Mouse (Mus musculus) hindbrain, embryonic 16.5 days (tissue): ENCODE data around the gene Hk2. TPM values are rescaled to one million over a fixed set of nuclear protein-coding genes. Genes with fewer than 3 reads are reported as not detected.

ENCODE experiments used
- ATAC-seq: fragments of 200-750 bp; cut with Nextera tagmentation; 2 replicates; pipeline ENCODE4 v1.8.0; 2017; ENCODE audit warnings: moderate TSS enrichment, moderate library complexity
- H3K27ac ChIP-seq: fragments of 300-500 bp; sonication (generic); 2 replicates; pipeline ENCODE4 v1.5.1; 2014; ENCODE audit warnings: low read depth, mild to moderate bottlenecking, control low read depth, low read length, moderate library complexity
- H3K27me3 ChIP-seq: fragments of 300-500 bp; sonication (generic); replicated peaks from 2 replicates; pipeline ENCODE4 v1.6.1; 2014; ENCODE audit warnings: low read length; ENCODE audit not compliant: control insufficient read depth, insufficient read depth
- H3K36me3 ChIP-seq: fragments of 300-500 bp; sonication (generic); 2 replicates; pipeline ENCODE4 v1.6.1; 2014; ENCODE audit warnings: mild to moderate bottlenecking, low read length, moderate library complexity, mixed read lengths; ENCODE audit not compliant: control insufficient read depth, insufficient read depth
- H3K4me1 ChIP-seq: fragments of 300-500 bp; sonication (generic); 2 replicates; pipeline ENCODE4 v1.6.1; 2014; ENCODE audit warnings: low read depth, low read length; ENCODE audit not compliant: control insufficient read depth, insufficient read depth
- H3K4me2 ChIP-seq: fragments of 300-500 bp; sonication (generic); 2 replicates; pipeline ENCODE4 v1.6.1; 2014; ENCODE audit warnings: mild to moderate bottlenecking, low read length, control low read depth, moderate library complexity
- H3K4me3 ChIP-seq: fragments of 300-500 bp; sonication (generic); 2 replicates; pipeline ENCODE4 v1.5.1; 2014; ENCODE audit warnings: mild to moderate bottlenecking, low read length, control low read depth, moderate library complexity
- H3K9ac ChIP-seq: fragments of 300-500 bp; sonication (generic); 2 replicates; pipeline ENCODE4 v1.6.1; 2014; ENCODE audit warnings: low read depth, mild to moderate bottlenecking, control low read depth, low read length, moderate library complexity
- H3K9me3 ChIP-seq: fragments of 300-500 bp; sonication (generic); 2 replicates; pipeline ENCODE4 v1.6.1; 2014; ENCODE audit warnings: mild to moderate bottlenecking, low read length, moderate library complexity; ENCODE audit not compliant: control insufficient read depth
- WGBS: fragments of 180-500 bp; shearing (Covaris S2); extraction: QIAGEN DNeasy Blood & Tissue Kit; methylation state at CpG from one replicate; pipeline ENCODE4 v1.1.7; 2014; 5-methylcytosine and 5-hydroxymethylcytosine counted together
- polyA plus RNA-seq: library from polyadenylated mRNA; unstranded; fragments of >200 nt; fragmentation: Nextera tagmentation; extraction: Ambion mirVana; gene quantifications from 2 replicates; pipeline ENCODE4 v1.2.1, GENCODE M21; 2015

Gene Hk2
- polyA plus RNA-seq, 1 experiment from 2014 or later: 3.4 TPM

GRCm38 (mm10) chr6:82798202-82798737, 24.0 kb upstream of the Hk2 start:
- ATAC-seq: no peak
- Histone ChIP-seq H3K4me1 (no peaks in the 10 kb centered on the region), H3K27ac (no peak overlapping the region), H3K4me3 (no peak overlapping the region), H3K27me3 (no peaks in the 10 kb centered on the region), H3K4me2 (no peak overlapping the region), H3K36me3 (no peaks in the 10 kb centered on the region), H3K9ac (no peak overlapping the region), H3K9me3 (no peaks in the 10 kb centered on the region)
- 66% methylated on average over 3 of the region's 3 CpGs for WGBS

DNA sequence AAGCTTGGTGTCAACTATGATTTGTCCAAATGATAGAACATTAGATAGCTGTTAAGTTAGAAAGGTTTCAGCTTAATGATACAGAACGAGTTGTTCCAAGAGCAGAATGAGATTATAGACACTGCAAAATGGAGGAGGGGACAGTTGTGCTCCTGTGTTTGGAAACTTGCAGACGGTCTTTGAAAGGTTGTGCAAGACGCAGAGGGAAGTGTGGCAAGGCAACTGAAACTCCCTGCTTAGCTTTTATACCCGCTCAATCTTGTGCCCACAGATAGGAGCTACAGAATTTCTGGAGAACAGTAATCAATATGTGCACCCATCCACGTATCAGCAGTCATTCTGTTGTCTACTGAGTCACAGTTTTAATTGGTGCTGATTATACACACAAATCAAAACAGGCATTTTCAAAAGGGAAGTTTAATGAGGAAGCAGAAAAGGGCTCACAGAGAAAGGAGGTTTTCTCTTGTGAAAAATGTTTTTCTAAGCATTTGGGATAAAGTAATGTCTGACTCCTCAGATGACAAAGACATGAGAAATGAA, 23.1 kb upstream of the Hk2 start:
- no peak overlapping the region for H3K4me3 ChIP-seq
- ATAC-seq: no peak

DNA sequence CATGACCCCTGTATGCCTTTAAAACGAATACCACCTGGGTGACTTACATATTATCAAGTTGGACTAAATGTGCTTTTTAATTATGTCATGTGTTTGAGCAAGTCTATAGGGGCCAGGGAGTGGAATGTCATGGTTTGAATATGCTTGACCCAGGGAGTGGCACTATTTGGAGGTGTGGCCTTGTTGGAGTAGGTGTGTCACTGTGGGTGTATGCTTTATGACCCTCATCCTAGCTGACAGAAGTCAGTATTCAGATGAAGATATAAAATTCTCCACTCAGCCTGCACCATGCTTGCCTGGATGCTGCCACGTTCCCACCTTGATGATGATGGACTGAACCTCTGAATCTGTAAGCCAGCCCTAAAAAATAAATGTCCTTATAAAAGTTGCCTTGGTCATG, 16.6 kb upstream of the Hk2 start:
- 86% methylated on average over 2 of the region's 2 CpGs for WGBS
- 0 out of 2 replicates have a peak, but pooled peaks cover 3% of the 10 kb centered on the region for H3K9me3 ChIP-seq
- H3K9ac ChIP-seq: no peak overlapping the region
- no peak overlapping the region for H3K4me2 ChIP-seq
- H3K36me3 ChIP-seq: no peaks in the 10 kb centered on the region
- H3K4me3 ChIP-seq: no peak overlapping the region
- H3K4me1 ChIP-seq: no peaks in the 10 kb centered on the region
- H3K27me3 ChIP-seq: no peaks in the 10 kb centered on the region
- H3K27ac ChIP-seq: no peak overlapping the region
- no peak for ATAC-seq

More for the DNA sequence above, 23.1 kb upstream of the Hk2 start:
- 56% methylated on average over 5 of the region's 5 CpGs for WGBS
- Histone ChIP-seq H3K27ac (no peak overlapping the region), H3K36me3 (no peaks in the 10 kb centered on the region), H3K9me3 (no peaks in the 10 kb centered on the region), H3K9ac (no peak overlapping the region), H3K4me1 (no peaks in the 10 kb centered on the region), H3K4me2 (no peak overlapping the region), H3K27me3 (no peaks in the 10 kb centered on the region)

DNA sequence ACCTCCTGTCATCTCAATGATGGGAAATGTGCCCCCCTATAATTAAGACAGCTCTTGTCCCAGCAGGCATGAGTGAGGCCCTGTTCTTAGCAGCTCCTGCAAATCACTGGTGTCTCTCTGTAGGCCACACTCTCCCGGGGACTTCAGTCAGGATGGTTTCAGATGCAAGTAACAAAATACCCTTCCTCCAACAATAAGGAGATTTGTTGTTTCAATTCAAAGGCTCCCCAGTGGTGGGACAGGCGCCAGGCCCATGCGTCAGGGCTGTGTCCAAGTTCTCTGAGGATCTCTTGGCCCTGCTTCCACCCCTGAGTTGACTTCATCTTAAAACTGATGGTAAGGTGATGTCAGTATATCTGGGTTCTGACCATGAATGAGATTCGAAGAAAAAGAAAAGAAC, 9.7 kb upstream of the Hk2 start:
- H3K9ac ChIP-seq: no peak overlapping the region
- no peak overlapping the region for H3K4me3 ChIP-seq
- no peaks in the 10 kb centered on the region for H3K36me3 ChIP-seq
- no peaks in the 10 kb centered on the region for H3K4me1 ChIP-seq
- H3K4me2 ChIP-seq: no peak overlapping the region
- ATAC-seq: no peak
- no peak overlapping the region for H3K27ac ChIP-seq
- no peaks in the 10 kb centered on the region for H3K9me3 ChIP-seq
- 69% methylated on average over 4 of the region's 4 CpGs for WGBS
- no peaks in the 10 kb centered on the region for H3K27me3 ChIP-seq

- Histone ChIP-seq H3K27ac (no peak overlapping the region), H3K4me3 (no peak overlapping the region), H3K4me2 (no peak overlapping the region), H3K9ac (no peak overlapping the region), H3K27me3 (0 out of 2 replicates have a peak, but pooled peaks cover under 1% of the 10 kb centered on the region), H3K36me3 (no peaks in the 10 kb centered on the region), H3K9me3 (no peaks in the 10 kb centered on the region), H3K4me1 (no peaks in the 10 kb centered on the region)
- ATAC-seq: no peak
- WGBS: 41% methylated on average over 8 of the region's 8 CpGs
Measured at GRCm38 (mm10) chr6:82780802-82781393, 6.6 kb upstream of the Hk2 start.

- WGBS: 72% methylated on average over 4 of the region's 4 CpGs
- no peak for ATAC-seq
- no peaks in the 10 kb centered on the region for H3K9me3 ChIP-seq
- H3K9ac ChIP-seq: no peak overlapping the region
- no peak overlapping the region for H3K27ac ChIP-seq
- peaks cover 3% of the 10 kb centered on the region; the same call in 1 of the 2 replicates for H3K27me3 ChIP-seq
- H3K4me1 ChIP-seq: no peaks in the 10 kb centered on the region
- no peak overlapping the region for H3K4me2 ChIP-seq
- no peak overlapping the region for H3K4me3 ChIP-seq
- no peaks in the 10 kb centered on the region for H3K36me3 ChIP-seq
Measured at GRCm38 (mm10) chr6:82780369-82780768, 6.1 kb upstream of the Hk2 start.

GRCm38 (mm10) chr6:82777124-82777654, 2.9 kb upstream of the Hk2 start:
- no peak for ATAC-seq
- Histone ChIP-seq H3K4me2 (no peak overlapping the region), H3K27ac (no peak overlapping the region), H3K4me1 (peaks cover 18% of the 10 kb centered on the region), H3K36me3 (no peaks in the 10 kb centered on the region), H3K27me3 (peaks cover 11% of the 10 kb centered on the region), H3K9ac (no peak overlapping the region), H3K4me3 (no peak overlapping the region), H3K9me3 (no peaks in the 10 kb centered on the region)
- WGBS: 95% methylated on average over 4 of the region's 4 CpGs

DNA sequence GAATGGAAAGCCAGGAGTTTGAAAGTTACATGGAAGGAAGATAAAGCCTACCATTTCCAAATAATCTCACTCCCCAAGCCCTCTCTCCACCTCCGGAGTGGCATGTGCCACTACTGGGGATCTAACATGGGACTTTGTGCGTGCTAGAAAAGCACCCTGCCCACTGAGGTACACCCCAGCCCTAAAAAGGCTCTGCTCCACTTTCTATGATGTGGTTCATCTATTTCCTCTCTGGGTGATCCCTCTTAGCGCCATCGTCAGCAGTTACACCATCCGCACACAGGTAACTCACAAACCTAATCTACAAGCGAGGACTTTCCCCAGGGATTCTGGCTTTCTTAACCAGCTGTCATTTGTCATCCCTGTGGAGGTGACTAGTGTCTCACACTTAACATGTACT, 1.1 kb upstream of the Hk2 start:
- WGBS: 85% methylated on average over 6 of the region's 6 CpGs
- H3K9me3 ChIP-seq: no peaks in the 10 kb centered on the region
- H3K4me3 ChIP-seq: no peak overlapping the region
- H3K9ac ChIP-seq: no peak overlapping the region
- no peak overlapping the region for H3K27ac ChIP-seq
- no peak for ATAC-seq
- H3K4me1 ChIP-seq: peaks cover 18% of the 10 kb centered on the region
- peaks cover 12% of the 10 kb centered on the region for H3K27me3 ChIP-seq
- no peak overlapping the region for H3K4me2 ChIP-seq
- H3K36me3 ChIP-seq: no peaks in the 10 kb centered on the region

DNA sequence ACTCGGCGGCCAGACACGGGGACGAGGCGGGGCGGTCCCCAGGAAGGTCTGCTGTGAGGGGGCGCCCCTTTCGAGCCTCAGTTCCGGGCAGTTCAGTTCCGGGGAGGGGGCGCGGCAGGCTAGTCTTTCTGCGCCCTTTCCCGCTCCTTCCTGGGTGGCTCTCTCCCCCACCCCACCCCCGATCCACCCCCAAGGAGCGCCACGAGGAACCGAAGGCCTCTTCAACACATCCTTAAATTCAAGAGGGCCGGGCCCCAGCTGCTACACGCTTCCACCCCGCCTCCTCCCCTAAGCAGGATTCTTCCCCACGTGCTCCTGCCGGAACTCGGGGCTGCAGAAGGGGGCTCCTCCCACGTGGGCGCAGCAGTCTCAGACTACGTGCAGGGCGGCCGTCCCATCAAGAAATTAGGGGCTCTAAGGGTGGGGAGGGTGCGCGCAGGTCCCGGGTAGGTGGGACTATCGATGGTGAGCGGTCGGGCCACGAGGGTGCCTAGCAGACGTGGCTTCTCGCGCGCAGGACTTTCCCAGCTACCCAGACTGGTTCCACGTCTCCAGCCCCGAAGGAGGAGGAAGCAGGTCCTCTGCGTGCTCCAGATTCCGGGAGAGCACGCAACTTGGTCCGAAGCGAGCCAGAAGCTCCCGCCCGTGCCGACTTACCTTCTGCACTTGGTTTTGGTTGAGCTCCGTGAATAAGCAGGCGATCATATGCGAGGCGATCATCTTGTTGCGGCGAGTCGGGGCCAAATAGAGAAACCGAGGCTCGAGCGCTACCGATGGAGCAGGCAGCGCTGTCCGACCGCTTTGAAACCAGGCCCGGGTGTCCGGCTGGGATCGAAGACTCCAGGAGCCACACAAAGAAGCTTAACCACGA, 758 bp downstream of the Hk2 start:
- no peaks in the 10 kb centered on the region for H3K9me3 ChIP-seq
- H3K4me3 ChIP-seq: peak overlapping the region; percentile 59
- H3K27me3 ChIP-seq: peaks cover 12% of the 10 kb centered on the region
- peak overlapping the region; percentile 63 for H3K9ac ChIP-seq
- peaks cover 18% of the 10 kb centered on the region for H3K4me1 ChIP-seq
- H3K27ac ChIP-seq: no peak overlapping the region
- peak overlapping the region; percentile 100 for H3K4me2 ChIP-seq
- under 1% methylated on average over 62 of the region's 68 CpGs for WGBS
- ATAC-seq: peak; percentile 34
- H3K36me3 ChIP-seq: no peaks in the 10 kb centered on the region
